Mouse (Mus musculus): ENCODE measurements around the gene Ubac2.

- no peak for TF ChIP-seq CTCF (IDR thresholded peaks at IDR 0.05; ENCODE audit: low read depth)
- no peak for TF ChIP-seq EP300 (IDR thresholded peaks at IDR 0.05; ENCODE audit: low read depth)
Measured at GRCm38 (mm10) chr14:121995557-121995870, 117.1 kb downstream of the Ubac2 start.
